Mouse (Mus musculus) 416B (cell line): ENCODE results near the gene Antxr2.

Experiments used
- DNase-seq: peaks from one replicate; pipeline ENCODE4 v3.0.0; 2011; ENCODE audit warnings: low read depth

Antxr2 gene

GRCm38 (mm10) chr5:97995881-97996280 lies 35.0 kb downstream of the Antxr2 start:
- DNase-seq, result no peak

GRCm38 (mm10) chr5:97986656-97987294 lies 44.1 kb downstream of the Antxr2 start:
- DNase-seq, result no peak

GRCm38 (mm10) chr5:97983375-97983774 lies 47.5 kb downstream of the Antxr2 start:
- DNase-seq, result peak; percentile 64

- no peak for DNase-seq
Measured at GRCm38 (mm10) chr5:97980472-97980871, 50.4 kb downstream of the Antxr2 start.

GRCm38 (mm10) chr5:97973293-97973692 lies 57.5 kb downstream of the Antxr2 start:
- no peak for DNase-seq

- DNase-seq, result no peak
Measured at GRCm38 (mm10) chr5:97972029-97972428, 58.8 kb downstream of the Antxr2 start.

- no peak for DNase-seq
Measured at GRCm38 (mm10) chr5:97971236-97971635, 59.6 kb downstream of the Antxr2 start.

- DNase-seq, result no peak
Measured at GRCm38 (mm10) chr5:97967044-97967443, 63.8 kb downstream of the Antxr2 start.

- no peak for DNase-seq
Measured at GRCm38 (mm10) chr5:97966101-97966500, 64.7 kb downstream of the Antxr2 start.

- DNase-seq, result peak; percentile 66
Measured at GRCm38 (mm10) chr5:97964444-97964843, 66.4 kb downstream of the Antxr2 start.

GRCm38 (mm10) chr5:97962512-97962911 lies 68.3 kb downstream of the Antxr2 start:
- DNase-seq, result no peak

- peak; percentile 26 for DNase-seq
Measured at GRCm38 (mm10) chr5:97961786-97962185, 69.1 kb downstream of the Antxr2 start.

GRCm38 (mm10) chr5:97959651-97960050 lies 71.2 kb downstream of the Antxr2 start:
- no peak for DNase-seq

- no peak for DNase-seq
Measured at GRCm38 (mm10) chr5:97959010-97959409, 71.8 kb downstream of the Antxr2 start.

- peak; percentile 23 for DNase-seq
Measured at GRCm38 (mm10) chr5:97957501-97957900, 73.3 kb downstream of the Antxr2 start.

GRCm38 (mm10) chr5:97954193-97954772 lies 76.6 kb downstream of the Antxr2 start:
- DNase-seq, result no peak

- DNase-seq, result no peak
Measured at GRCm38 (mm10) chr5:97953241-97953920, 77.5 kb downstream of the Antxr2 start.

GRCm38 (mm10) chr5:97947261-97947660 lies 83.6 kb downstream of the Antxr2 start:
- no peak for DNase-seq

GRCm38 (mm10) chr5:97946236-97946635 lies 84.6 kb downstream of the Antxr2 start:
- DNase-seq, result peak; percentile 77

- no peak for DNase-seq
Measured at GRCm38 (mm10) chr5:97935140-97936129, 95.4 kb downstream of the Antxr2 start.

GRCm38 (mm10) chr5:97917654-97918053 lies 113.2 kb downstream of the Antxr2 start:
- no peak for DNase-seq

GRCm38 (mm10) chr5:97914890-97915289 lies 116.0 kb downstream of the Antxr2 start:
- DNase-seq, result no peak
